Mouse (Mus musculus): ENCODE measurements around the gene Gm17455. TPM values are rescaled to one million over a fixed set of nuclear protein-coding genes. Genes with fewer than 3 reads are reported as not detected.

Gene Gm17455
- total RNA-seq, 2 experiments from 2014 or later: 0.34 to 1.2 TPM

DNA sequence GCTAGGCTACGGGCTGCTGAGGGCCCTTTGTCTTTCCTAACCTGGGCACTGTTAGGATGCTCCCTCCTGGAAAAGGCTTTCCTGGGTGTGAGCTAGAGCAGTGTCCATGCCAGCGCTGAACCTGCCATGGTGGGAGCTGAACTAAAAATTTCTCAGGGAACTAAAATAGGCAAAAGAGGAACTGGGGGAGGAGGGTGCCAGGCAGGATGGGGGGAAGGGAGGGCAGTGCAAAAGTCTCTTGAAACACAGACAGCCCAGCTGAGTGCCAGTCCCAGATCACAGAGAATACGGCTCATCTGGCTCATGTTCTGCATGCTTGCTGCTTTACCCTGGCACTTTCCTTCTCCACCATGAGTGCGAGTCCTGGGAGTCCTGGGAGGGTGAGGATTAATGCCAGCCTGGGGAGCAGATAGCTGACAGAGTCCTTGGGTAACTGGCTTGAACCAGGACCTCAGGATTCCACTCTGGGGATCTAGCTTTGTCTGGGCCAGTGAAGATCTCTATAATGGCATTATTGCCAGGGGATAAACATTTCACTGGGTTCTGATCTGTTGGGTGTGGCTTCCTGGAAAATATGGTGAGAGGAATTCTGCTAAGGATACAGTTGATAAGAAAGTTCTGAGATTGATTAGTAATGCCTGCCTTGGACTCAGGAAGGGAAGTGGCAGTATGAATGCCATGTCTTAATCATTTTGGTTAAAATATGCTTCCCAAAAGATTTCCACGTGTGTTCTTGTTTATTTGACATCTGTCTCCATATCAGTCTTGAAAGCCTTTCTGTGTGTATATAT lies 27.7 kb upstream of the Gm17455 start:
- no peak for DNase-seq (ENCODE audit: extremely low spot score in 1 of 2, low spot score in 1 of 2)

DNA sequence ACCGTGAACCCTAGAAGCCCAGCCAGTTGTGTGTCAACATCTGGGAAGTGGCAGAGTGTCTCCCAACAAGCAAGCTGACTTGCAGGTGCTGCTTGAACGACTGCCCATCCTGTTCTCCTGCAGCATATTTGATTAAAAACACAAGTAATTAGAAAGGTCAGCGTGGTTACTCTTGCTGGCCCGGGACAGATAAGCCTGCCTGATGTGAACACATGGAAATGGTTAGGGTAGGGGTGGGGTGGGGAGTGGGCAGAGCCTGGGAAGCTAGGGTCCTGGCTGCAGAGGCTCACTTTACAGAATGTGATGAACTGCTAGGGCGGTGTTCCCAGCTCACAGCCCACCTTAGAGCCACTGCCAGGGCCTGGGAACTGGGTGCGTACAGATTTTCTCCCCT lies 26.0 kb upstream of the Gm17455 start:
- DNase-seq (ENCODE audit: extremely low spot score in 1 of 2, low spot score in 1 of 2): no peak

DNA sequence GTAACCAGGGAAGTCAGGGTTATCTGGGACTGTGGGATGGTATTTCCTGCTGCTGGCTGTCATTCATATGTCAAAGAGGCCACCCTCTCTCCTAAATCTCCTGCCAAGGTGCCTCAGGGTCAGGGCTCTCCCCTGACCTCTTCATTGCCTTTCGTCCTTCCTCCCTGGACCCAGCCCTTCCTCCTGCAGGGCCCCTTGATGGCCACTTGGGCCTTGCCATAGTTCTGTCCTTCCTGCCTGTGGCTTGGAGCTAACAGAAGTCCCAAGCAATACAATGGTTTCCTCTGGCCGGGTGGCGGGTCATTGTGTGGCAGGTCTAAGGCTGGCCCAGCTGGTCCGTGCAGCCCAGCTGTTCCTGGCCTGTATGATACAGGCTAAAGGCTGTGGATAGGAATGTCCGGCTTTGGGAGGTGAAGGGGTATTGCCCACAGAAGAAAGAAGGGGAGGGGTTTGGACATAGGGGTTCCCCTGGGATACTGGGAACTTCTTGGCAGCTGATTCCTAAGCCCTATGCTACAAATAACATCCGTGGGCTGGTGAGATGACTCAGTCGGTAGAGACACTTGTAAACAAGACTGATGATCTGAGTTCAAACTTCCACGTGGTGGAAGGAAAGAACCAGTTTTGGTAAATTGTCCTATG lies 25.5 kb upstream of the Gm17455 start:
- DNase-seq (ENCODE audit: extremely low spot score in 1 of 2, low spot score in 1 of 2): no peak

DNA sequence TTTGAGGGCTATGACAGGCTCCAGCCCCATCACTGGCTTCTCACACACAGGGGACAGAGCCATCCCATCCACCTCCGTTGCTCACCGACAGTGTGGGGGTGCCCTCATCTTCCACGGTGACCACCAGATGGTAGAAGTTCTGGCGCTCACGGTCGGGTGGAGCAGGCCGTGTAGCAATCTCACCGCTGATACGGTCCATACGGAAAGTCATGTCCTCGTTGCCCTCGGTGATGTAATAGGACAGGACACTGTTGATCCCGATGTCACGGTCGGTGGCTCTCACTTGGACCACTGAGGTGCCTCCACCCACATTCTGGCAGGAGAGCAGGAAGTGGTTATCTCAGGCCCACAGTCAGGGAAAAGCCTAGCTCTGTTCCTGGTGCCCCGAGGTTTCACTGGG lies 22.8 kb upstream of the Gm17455 start:
- DNase-seq (ENCODE audit: extremely low spot score in 1 of 2, low spot score in 1 of 2): no peak

DNA sequence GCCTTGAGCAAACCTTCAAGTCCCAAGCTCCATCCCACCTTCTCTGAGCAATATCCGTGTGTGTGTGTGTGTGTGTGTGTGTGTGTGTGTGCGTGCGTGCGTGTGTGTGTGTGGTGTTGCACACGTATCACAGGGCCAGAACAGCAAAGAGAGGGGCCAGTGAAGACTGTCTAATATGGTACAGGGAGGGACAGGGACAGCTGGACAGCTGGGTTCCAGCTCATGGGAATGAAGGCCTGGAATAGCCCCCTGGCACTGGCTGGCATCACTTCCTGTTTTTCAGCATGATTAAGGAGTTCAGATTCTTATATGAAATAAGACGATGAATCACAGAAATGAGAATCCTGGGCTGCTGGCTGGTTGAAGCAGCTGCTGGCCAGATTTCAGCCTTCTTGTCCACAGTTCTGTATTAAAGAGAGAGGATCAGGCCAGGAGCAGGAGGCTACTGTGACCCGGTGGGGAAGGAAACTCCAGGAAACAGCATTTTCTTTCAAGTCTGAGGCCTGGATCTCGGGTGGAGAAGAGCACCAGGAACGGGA lies 20.0 kb upstream of the Gm17455 start:
- DNase-seq (ENCODE audit: extremely low spot score in 1 of 2, low spot score in 1 of 2): no peak

DNA sequence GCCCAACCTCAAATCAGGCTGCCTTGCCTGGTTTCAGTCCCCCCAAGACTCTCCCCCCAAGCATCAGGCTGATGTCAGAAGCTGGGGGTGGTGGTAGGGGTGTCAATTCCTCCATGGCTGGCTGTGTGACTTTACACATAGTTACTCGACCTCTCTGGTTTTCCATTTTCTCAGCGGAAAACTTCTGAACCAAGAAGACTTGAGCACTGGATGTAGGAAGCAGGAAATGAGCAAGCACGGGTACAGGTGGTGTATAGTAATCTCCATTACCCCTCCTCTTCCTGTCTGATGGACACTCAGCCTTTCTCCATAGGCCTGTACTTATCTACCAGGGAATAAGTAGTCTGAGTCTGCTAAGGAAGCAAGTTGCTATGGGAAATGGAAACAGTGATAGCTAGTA lies 19.3 kb upstream of the Gm17455 start:
- no peak for DNase-seq (ENCODE audit: extremely low spot score in 1 of 2, low spot score in 1 of 2)

DNA sequence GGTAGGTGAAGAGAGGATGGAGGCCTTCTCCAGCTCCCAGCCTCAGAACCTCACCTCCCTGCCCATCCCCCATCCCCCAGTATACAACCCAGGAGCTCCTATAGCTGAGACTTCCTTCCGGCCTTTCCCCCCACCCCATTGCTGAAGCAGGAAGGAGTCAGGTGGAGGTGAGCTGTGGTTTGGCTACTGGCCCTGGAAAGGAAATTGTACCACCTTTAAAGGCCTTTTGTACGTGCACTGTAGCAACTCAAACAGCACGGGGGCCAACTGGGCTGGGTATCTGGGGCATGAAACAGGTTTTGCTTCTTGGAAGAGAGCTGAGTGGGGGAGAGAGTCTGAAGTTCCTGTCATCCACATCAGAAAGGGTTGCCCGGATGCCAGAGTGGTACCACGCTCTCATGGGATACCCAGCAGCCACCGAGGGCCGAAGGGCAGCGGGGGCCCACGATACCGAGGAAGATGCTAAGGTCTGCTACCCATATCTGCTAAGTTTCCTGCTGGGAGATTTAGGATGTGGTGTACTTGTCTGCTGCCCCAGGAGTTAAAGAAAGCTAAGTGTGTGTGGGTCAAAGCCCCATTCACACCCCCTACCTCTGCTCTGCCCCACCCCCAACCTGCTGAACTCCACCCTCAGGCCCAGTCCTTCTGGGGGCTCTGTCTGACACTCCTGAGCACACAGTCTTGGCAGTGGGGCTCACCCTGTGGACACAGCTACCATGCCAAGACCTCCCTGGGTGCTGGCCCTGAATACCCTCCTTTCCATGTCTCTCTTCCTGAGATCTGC lies 18.2 kb upstream of the Gm17455 start:
- no peak for DNase-seq (ENCODE audit: extremely low spot score in 1 of 2, low spot score in 1 of 2)

DNA sequence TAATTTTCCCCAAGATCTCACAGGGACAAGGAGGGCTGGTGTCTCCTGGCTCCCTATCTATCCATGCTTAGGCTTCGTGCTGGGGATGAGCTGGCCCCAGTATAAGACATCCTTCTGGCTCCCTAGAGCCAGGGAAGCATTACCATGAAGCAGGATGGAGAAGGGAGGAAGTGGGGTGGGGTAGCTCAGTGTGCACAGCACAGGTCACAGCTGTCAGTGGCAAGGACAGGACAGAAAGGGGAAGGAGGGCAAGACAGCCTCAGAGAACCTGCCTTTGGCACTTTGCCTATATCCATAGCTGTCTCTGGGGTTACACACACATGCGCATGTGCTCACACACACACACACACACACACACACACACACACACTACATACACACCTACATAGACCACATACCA lies 11.2 kb upstream of the Gm17455 start:
- no peak for DNase-seq (ENCODE audit: extremely low spot score in 1 of 2, low spot score in 1 of 2)

DNA sequence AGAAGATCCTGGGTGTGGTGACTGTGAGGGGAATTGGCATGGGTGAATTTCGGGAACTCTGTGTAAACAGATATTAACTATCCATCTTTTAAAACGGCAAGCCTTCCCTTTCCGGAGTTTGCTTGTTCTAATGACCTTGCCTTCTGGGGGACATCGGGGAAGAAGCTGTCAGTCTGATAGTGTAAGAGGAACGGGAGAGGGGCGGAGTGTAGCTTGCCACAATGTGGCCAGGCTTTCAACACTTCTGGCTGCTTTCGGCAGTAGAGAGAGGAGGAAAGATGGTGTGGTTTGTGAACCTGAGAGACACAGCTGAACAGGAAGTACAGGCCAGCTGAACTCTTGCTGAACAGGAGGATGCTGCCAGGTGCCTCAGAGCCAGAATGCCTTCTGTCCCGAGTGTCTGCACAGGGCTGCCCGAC lies 10.1 kb upstream of the Gm17455 start:
- DNase-seq (ENCODE audit: extremely low spot score in 1 of 2, low spot score in 1 of 2): no peak

DNA sequence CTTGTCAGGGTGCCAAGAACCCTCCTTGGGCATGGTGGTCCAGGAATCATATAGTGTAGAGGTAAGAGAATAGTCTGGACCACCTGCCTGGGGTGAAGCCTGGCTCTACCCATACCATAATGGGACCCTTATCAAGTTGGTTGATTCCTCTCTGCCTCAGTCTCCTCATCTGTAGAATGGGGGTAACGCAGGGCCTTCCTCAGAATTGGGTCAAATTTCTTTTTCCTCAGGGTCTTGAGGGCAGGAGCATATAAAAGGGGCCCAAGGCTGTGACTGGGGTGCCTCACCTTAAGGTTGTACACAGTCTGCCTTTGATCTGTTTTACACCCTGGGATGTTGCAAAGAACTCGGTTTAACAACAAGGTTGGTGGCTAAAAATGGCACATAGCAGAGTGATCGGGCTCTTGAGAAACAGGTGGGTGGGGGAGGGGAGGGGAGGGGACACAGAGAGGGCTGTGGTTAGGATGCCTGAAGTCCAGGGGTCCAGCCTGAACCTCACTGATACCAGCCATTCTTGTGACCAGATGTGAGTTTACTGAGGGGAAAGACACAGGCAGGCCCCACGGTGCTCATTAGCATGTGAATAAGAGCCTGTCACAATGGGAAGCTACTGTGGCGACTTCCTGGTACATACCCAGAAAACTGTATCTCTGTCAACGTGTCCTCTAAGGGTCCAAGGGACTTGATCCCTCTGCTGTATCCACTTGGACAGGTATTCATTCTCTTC lies 9.2 kb upstream of the Gm17455 start:
- no peak for DNase-seq (ENCODE audit: extremely low spot score in 1 of 2, low spot score in 1 of 2)

DNA sequence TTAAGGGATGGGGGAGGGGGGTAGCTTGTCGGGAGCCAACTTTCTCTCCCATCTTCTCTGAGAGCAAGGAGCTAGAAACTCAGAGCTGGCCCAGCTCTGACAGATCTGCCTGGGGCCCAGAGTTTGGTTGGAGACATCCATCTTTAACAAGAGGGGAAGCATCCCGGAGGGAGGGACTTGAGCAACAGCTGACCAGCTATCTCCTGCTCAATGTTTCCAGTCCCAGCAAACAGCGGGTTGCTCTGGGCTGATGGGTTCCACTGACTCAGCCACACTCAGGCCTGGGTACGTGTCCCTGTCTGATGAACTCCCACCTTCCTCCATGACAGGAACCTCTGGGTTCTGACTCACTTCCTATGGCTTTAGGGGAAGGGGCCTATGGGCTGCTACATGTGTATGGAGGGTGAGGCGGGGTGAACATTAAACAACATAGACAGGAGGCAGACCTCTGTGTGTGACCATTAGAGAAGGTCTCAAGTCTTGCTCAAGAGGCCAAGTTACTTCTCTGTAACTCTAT lies 8.6 kb upstream of the Gm17455 start:
- DNase-seq (ENCODE audit: extremely low spot score in 1 of 2, low spot score in 1 of 2): no peak

DNA sequence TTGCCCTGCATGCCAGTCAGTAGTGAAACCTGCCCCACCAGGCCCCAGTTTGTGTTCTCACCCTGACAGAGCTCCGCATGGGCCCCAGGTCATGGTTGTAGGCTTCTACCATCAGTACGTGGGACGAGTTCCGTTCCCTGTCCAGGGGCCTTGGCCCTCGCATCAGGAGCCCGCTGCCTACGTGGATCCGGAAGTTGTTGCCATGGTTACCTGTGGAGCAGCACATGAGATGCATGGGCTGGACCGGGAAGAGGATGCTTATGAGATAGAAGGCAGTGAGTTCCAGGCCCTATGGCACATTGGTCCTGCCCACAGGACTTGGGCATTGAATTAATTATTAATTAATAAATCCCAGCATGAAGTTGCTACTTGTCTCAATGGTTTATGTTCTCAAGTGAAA lies 7.9 kb upstream of the Gm17455 start:
- DNase-seq (ENCODE audit: extremely low spot score in 1 of 2, low spot score in 1 of 2): no peak

DNA sequence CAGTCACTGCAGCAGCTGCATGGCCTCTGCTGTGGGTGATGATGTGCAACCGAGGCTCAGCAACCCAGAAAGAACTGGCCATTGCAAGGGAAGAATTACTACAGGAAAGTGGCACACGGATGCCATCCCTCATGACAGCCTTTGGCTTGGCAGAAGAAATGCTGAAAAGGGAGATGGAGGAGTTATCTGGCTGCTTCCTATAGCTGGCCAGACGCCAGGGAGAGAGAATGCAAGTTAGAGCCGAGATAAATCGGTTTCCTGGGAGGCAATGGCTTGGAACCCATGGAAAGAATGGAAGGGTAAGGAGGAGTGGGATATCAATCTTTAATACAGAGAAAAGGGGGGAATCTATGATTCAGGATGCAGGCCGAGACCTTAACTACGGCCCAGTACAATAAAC lies 4.6 kb upstream of the Gm17455 start:
- DNase-seq (ENCODE audit: extremely low spot score in 1 of 2, low spot score in 1 of 2): no peak

DNA sequence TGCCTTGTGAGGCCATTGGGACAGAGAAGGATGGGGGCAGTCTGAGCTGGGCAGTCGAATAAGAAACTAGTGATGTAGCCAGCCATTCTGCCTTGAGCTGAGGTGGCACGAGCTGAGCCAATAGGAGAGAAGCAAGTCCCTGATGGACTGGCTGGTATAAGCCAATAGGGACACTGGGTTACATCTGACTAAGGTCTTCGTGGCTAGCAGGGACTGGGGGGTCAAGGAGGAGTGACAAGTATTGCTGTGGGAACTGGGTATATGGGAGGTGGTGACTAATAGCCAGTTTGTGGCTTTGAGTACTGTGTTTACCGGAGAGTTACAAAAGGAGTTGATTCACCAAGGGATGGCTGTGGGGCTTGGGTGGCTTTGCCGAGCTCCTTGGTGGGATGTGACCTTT lies 3.9 kb upstream of the Gm17455 start:
- DNase-seq (ENCODE audit: extremely low spot score in 1 of 2, low spot score in 1 of 2): no peak

DNA sequence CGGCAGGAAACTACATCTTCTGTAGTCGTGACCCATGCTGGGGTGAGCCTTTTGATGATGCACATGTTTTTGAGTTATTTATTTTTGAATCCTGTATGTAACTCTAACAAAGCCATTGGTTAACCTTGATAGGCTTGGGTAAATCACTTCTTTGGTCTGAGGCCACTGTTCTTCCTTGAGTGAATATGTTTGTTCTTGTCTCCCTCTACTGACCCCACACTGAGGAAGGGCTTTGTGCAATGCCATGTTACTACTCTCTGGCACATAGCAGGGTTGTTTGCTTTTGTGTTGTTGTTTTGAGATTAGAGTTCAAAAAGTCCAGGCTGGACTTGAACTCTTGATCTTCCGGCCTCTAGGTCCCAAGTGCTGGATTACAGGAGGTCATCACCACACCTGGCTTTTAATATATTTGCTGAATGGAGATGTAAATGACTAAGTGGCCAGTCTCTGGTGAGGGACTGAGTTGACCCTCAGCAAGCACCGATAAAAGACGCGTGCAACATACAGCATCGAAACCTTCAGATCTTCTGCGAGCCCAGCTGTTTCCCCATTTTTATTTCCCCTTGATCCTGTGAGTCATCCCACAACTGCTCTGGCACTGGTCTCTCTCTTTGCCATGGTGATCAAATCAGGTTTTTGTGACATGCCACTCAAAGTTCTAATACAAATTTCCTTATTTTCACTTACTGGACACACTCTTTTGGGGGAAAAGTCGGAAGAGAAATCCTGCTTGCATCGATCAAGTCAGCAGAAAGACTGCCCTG lies 1.3 kb upstream of the Gm17455 start:
- no peak for DNase-seq (ENCODE audit: extremely low spot score in 1 of 2, low spot score in 1 of 2)

DNA sequence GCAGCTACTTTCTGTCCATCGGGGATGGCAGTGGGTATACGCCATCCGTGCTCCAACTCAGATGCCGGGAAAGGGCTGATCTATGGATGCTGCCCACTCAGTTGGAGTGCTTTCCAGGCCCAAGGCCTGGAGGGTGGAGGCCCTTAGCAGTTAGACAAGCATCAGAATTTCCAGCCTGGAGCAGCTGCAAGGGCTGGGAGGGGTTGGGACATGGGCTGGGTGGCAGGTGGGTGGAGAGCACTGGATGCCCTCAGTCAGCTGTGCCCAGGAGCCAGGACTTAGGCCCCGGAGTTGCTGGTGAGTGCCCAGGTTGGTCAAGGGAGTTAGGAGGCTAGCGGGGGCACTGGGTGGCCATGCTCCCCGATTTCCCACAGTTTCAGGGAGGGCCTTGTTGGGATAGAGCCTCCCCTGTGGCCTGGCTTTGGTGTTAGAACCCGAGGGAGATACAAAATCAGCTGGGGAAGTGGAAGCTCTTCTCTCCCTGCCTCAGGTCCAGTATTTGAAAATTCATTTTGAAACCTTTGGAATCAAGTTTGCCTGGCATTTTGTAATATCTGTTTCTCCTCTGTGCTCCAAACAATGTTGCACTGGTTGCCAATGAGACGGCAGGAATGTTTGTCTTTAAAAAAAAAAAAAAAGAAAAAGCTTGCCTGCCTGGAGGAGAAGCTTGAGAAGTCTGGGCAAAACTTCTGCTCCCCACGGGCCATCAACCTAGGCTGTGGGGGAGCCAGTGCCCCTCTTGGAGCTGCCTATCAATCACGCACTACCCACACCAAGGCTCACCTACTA lies 1.2 kb downstream of the Gm17455 start:
- DNase-seq (ENCODE audit: extremely low spot score in 1 of 2, low spot score in 1 of 2): no peak

DNA sequence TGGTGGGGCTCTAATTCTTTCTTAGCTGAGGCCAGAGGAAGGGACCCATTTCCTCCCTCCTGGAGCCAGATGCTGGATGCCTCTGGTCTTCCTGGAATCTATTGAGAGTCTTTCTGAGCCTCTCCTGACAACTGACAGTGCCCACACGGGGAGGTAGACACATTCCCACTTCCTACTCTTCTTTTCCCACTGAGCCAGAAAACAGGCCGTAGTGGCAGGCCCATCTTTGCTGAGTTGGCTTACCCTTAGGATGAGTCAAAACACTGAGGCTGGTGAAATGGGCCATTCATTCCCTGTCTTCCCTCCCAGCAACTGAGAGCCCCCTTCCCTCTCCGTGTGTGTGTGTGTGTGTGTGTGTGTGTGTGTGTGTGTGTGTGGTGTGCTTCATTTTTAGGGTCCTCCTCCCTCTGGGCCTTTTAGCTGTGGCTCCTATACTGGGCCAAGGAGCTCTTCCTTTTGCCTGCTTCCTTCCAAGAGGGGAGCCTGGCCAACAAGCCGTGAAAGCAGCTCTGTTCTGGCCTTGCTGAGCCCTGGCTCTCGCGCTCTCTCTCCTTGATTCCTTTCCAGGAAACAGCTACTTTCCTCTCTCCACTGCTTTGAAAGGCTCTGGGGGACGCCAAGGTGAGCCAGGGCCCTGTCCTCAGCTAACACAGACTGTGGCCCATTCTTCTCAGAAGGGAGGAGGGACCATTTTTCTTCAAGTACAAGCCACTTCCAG lies 6.1 kb downstream of the Gm17455 start:
- peak in 1 of 2 experiments; percentile 22 for DNase-seq (ENCODE audit: extremely low spot score in 1 of 2, low spot score in 1 of 2)

DNA sequence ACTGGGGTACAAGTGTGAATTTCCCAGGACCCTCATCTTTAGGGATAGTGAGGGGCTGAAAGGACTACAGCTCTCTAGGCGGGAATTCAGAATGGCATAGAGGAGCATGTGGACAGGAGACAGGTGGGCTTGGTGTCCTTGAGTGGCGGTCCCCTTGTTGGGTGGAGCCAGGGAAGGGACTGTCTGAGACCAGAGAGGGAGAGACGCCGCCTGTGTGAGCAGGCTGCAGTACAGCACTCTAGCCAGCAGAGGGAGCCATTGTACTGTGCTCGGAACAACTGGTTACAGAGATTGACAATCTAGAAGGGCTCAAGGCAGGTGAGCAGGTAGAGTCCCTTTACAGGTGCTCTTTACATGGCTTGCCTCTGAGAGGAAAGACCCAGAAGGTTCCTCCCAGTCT lies 8.3 kb downstream of the Gm17455 start:
- peak; percentile 67 to 76 for DNase-seq (ENCODE audit: extremely low spot score in 1 of 2, low spot score in 1 of 2)

All from layer of hippocampus, postnatal 25 days (tissue).